Mouse (Mus musculus) urinary bladder, postnatal 25 days (tissue): ENCODE results near the gene Ccdc153.
A peak's percentile ranks its signal among the peaks of the same experiment; 100 is the strongest.

Experiments
- DNase-seq: peaks from one replicate; pipeline ENCODE4 v3.0.0; 2022; ENCODE audit warnings: low spot score

Gene Ccdc153

GRCm38 (mm10) chr9:44240399-44240798, at the start of gene Ccdc153:
Gene Ccdc153, plus strand, starts transcription at chr9:44240676.
- no peak for DNase-seq

GRCm38 (mm10) chr9:44191166-44191565, 49.3 kb upstream of the Ccdc153 start:
- DNase-seq = no peak

GRCm38 (mm10) chr9:44192312-44192711, 48.2 kb upstream of the Ccdc153 start:
- DNase-seq = no peak

GRCm38 (mm10) chr9:44192794-44193193, 47.7 kb upstream of the Ccdc153 start:
- DNase-seq = no peak

GRCm38 (mm10) chr9:44194000-44194399, 46.5 kb upstream of the Ccdc153 start:
- no peak for DNase-seq

GRCm38 (mm10) chr9:44196354-44196753, 44.1 kb upstream of the Ccdc153 start:
- DNase-seq = no peak

GRCm38 (mm10) chr9:44199166-44199565, 41.3 kb upstream of the Ccdc153 start:
- DNase-seq = no peak

GRCm38 (mm10) chr9:44199580-44199979, 40.9 kb upstream of the Ccdc153 start:
- peak; percentile 28 for DNase-seq

GRCm38 (mm10) chr9:44200458-44200857, 40.0 kb upstream of the Ccdc153 start:
- no peak for DNase-seq

GRCm38 (mm10) chr9:44207840-44208239, 32.6 kb upstream of the Ccdc153 start:
- DNase-seq = no peak

- no peak for DNase-seq
Observed at GRCm38 (mm10) chr9:44209416-44209815, 31.1 kb upstream of the Ccdc153 start.

- no peak for DNase-seq
Observed at GRCm38 (mm10) chr9:44212406-44212805, 28.1 kb upstream of the Ccdc153 start.

GRCm38 (mm10) chr9:44213538-44213937, 26.9 kb upstream of the Ccdc153 start:
- DNase-seq = no peak

- no peak for DNase-seq
Observed at GRCm38 (mm10) chr9:44225993-44226392, 14.5 kb upstream of the Ccdc153 start.

GRCm38 (mm10) chr9:44231609-44232008, 8.9 kb upstream of the Ccdc153 start:
- DNase-seq = no peak

GRCm38 (mm10) chr9:44233021-44233801, 7.3 kb upstream of the Ccdc153 start:
- no peak for DNase-seq

- DNase-seq = peak; percentile 98
Observed at GRCm38 (mm10) chr9:44233802-44234478, 6.5 kb upstream of the Ccdc153 start, which contains the start of gene Cbl. Gene Cbl, minus strand, starts transcription at chr9:44234049.

GRCm38 (mm10) chr9:44234479-44235427, 5.7 kb upstream of the Ccdc153 start:
- no peak for DNase-seq

GRCm38 (mm10) chr9:44236601-44237000, 3.9 kb upstream of the Ccdc153 start:
- no peak for DNase-seq

GRCm38 (mm10) chr9:44237128-44237527, 3.3 kb upstream of the Ccdc153 start:
- DNase-seq = no peak

GRCm38 (mm10) chr9:44238501-44239190, 1.8 kb upstream of the Ccdc153 start:
- no peak for DNase-seq

- DNase-seq = peak; percentile 42
Observed at GRCm38 (mm10) chr9:44239447-44239846, 1.0 kb upstream of the Ccdc153 start.
